Mouse (Mus musculus): Measurements from ENCODE around the gene Cst11. TPM values are rescaled to one million over a fixed set of nuclear protein-coding genes. Genes with fewer than 3 reads are reported as not detected.

The Cst11 gene
- polyA plus RNA-seq, 1 experiment: not detected

DNA sequence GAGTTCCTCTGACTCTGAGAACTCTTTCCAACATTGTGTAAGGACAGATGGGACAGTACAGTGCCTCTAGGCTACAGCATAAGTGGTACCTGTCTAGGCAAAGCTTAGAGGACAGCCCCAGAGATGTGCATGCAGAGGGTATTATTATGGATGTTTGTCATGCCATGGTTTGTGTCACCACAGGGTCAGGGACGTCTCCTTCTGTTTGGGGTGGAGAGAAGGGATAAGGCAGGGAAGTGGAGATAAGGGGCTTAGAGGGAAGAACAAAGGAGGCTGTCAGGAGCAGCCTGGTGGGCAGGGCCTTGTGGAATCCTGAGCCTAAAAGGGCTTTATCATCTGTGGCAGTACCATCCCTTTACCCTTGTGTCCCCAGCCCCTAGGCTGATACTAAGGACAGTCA lies 10.4 kb upstream of the Cst11 start, which contains the start of gene 8030411F24Rik:
TSS of gene 8030411F24Rik (plus strand) at position 301 of the 400 bp plus-strand sequence.
- TF ChIP-seq CTCF (IDR thresholded peaks at IDR 0.05; ENCODE audit: low read depth, low read length): no peak
- TF ChIP-seq EP300 (IDR thresholded peaks at IDR 0.05; ENCODE audit: insufficient read depth, low read depth, low read length): no peak
- no peak for TF ChIP-seq POLR2A (IDR thresholded peaks at IDR 0.05; ENCODE audit: insufficient read depth, low read length)
- H3K36me3 ChIP-seq (ENCODE audit: control insufficient read depth, insufficient read depth, low read length, poor library complexity, severe bottlenecking): no peaks in the 10 kb centered on the region
- H3K4me3 ChIP-seq (ENCODE audit: low read depth, low read length): no peak within 1 kb of the TSS
- no peaks in the 10 kb centered on the region for H3K27me3 ChIP-seq (ENCODE audit: control insufficient read depth, insufficient read depth, low read length, poor library complexity, severe bottlenecking)
- no peak within 1 kb of the TSS for H3K27ac ChIP-seq (ENCODE audit: insufficient read depth, low read length)
- H3K9ac ChIP-seq (ENCODE audit: low read depth, poor library complexity, severe bottlenecking): no peak within 1 kb of the TSS
- H3K9me3 ChIP-seq (replicated peaks; ENCODE audit: control insufficient read depth, insufficient read depth, low read length, poor library complexity, severe bottlenecking): no peaks in the 10 kb centered on the region
- H3K4me1 ChIP-seq (ENCODE audit: control insufficient read depth, insufficient read depth, low read length): no peaks in the 10 kb centered on the region

DNA sequence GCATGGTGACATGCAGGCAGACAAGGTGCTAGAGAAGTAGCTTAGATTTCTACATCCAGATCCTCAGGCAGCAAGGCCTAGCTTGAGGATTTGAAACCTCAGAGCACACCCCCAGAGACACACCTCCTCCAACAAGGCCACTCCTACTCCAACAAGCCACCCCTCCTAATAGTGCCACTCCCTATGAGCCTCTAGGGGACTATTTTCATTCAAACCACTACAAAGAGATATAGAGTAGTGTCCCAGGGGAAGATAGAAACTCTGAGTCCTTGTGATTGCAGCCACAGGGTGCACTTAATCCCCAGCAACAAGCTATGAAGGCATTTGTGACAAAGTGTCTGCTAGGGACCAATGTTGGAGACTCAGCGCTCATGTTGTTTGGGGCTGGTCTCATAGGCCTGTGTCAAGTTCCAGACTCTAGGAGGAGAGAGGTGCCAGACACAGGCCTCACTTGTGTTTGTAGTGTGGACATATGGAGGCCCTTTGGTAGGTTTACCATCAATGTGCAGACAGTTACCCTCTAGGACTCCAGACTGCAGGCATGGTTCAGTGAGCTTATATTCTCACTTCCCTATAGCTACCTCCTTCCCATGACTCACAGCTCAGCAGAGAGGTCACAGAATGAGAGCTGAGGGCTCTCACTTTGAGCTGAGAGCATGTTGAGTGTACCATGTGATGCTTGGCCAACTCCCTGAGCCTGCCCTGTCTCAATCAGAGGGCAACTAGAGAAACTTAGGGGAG lies 7.5 kb downstream of the Cst11 start:
- no peaks in the 10 kb centered on the region for H3K9me3 ChIP-seq (replicated peaks; ENCODE audit: control insufficient read depth, insufficient read depth, low read length, poor library complexity, severe bottlenecking)
- TF ChIP-seq CTCF (IDR thresholded peaks at IDR 0.05; ENCODE audit: low read depth, low read length): no peak
- TF ChIP-seq POLR2A (IDR thresholded peaks at IDR 0.05; ENCODE audit: insufficient read depth, low read length): no peak
- TF ChIP-seq EP300 (IDR thresholded peaks at IDR 0.05; ENCODE audit: insufficient read depth, low read depth, low read length): no peak

DNA sequence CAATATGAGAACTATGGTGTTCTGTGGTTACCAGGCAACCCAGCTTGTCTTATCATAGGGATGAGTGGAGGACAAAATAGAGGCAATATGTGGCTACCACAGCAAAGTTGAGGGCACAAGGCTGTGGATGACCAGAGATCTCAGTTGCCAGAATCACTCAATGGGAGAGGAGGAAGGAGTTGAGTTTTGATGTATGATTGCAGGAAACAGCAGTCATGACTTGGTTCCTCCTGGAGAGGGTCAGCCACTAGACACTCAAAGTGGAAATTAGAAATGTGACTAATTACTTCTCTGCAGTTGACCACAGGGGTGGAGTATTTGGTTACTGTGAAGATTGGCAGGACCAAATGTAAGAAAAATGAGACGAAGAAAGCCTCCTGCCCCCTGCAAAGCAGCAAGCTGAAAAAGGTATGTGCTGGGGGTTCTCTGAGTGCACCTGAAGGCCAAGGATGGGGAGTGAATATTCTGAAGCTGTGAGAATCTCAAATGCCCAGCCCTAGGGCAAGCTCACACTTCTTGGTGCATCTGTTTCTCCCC lies 16.9 kb downstream of the Cst11 start:
- TF ChIP-seq EP300 (IDR thresholded peaks at IDR 0.05; ENCODE audit: insufficient read depth, low read depth, low read length): no peak
- no peak for TF ChIP-seq CTCF (IDR thresholded peaks at IDR 0.05; ENCODE audit: low read depth, low read length)
- TF ChIP-seq POLR2A (IDR thresholded peaks at IDR 0.05; ENCODE audit: insufficient read depth, low read length): no peak
- H3K9me3 ChIP-seq (replicated peaks; ENCODE audit: control insufficient read depth, insufficient read depth, low read length, poor library complexity, severe bottlenecking): no peaks in the 10 kb centered on the region
- H3K4me1 ChIP-seq (ENCODE audit: control insufficient read depth, insufficient read depth, low read length): no peaks in the 10 kb centered on the region
- H3K27me3 ChIP-seq (ENCODE audit: control insufficient read depth, insufficient read depth, low read length, poor library complexity, severe bottlenecking): no peaks in the 10 kb centered on the region
- no peak overlapping the region for H3K4me3 ChIP-seq (ENCODE audit: low read depth, low read length)
- no peak overlapping the region for H3K9ac ChIP-seq (ENCODE audit: low read depth, poor library complexity, severe bottlenecking)
- no peak overlapping the region for H3K27ac ChIP-seq (ENCODE audit: insufficient read depth, low read length)
- H3K36me3 ChIP-seq (ENCODE audit: control insufficient read depth, insufficient read depth, low read length, poor library complexity, severe bottlenecking): no peaks in the 10 kb centered on the region

More for the DNA sequence above, 7.5 kb downstream of the Cst11 start:
- Histone ChIP-seq H3K4me1 (ENCODE audit: control insufficient read depth, insufficient read depth, low read length) (no peaks in the 10 kb centered on the region), H3K9ac (ENCODE audit: low read depth, poor library complexity, severe bottlenecking) (no peak overlapping the region), H3K36me3 (ENCODE audit: control insufficient read depth, insufficient read depth, low read length, poor library complexity, severe bottlenecking) (no peaks in the 10 kb centered on the region), H3K27ac (ENCODE audit: insufficient read depth, low read length) (no peak overlapping the region), H3K4me3 (ENCODE audit: low read depth, low read length) (no peak overlapping the region), H3K27me3 (ENCODE audit: control insufficient read depth, insufficient read depth, low read length, poor library complexity, severe bottlenecking) (no peaks in the 10 kb centered on the region)

DNA sequence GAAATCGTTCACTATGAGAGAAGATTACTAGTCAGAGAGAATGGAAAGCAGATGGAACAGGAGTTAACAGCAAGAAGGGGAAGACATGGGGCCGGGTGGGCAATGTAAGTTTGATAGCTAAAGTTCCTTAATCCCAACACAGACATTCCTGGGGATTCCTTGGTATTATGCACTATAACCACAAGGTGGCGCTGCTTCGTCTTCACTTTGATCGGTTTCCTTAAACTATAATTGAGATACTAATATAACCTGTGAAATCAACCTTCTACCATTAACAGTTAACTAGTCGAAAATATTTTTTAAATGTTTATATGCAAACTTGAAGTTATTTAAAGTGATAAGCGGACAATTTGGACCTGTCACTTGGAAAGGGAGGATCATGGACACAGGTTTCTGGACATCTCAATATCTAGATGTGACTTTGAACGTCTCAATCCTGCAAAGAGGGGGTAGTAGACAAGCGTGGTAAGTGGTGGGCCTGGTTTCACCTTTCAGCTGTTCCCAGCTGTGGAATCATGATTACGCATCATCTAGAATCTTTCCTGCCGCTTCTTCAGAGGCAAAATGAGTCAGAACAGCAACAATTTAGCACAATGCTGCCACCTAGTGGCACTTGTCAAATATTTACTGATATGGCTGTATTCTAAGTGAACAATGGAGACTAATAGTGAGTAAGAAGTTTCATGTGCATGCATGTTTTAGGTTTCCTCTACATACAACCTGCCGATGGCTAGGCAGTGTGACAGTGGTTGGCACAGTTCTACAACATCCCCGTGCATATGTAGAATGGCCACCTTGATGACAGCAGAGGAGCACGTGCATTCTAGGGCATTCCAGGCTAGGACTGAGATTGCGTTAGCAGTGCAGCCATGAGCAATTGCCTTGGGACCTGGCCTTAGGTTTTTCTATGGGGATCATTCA lies 19.1 kb downstream of the Cst11 start:
- Histone ChIP-seq H3K9me3 (replicated peaks; ENCODE audit: control insufficient read depth, insufficient read depth, low read length, poor library complexity, severe bottlenecking) (no peaks in the 10 kb centered on the region), H3K4me1 (ENCODE audit: control insufficient read depth, insufficient read depth, low read length) (no peaks in the 10 kb centered on the region), H3K4me3 (ENCODE audit: low read depth, low read length) (peak overlapping the region; percentile 38), H3K27me3 (ENCODE audit: control insufficient read depth, insufficient read depth, low read length, poor library complexity, severe bottlenecking) (no peaks in the 10 kb centered on the region), H3K27ac (ENCODE audit: insufficient read depth, low read length) (no peak overlapping the region), H3K36me3 (ENCODE audit: control insufficient read depth, insufficient read depth, low read length, poor library complexity, severe bottlenecking) (no peaks in the 10 kb centered on the region), H3K9ac (ENCODE audit: low read depth, poor library complexity, severe bottlenecking) (no peak overlapping the region)
- TF ChIP-seq EP300 (IDR thresholded peaks at IDR 0.05; ENCODE audit: insufficient read depth, low read depth, low read length) (no peak), CTCF (IDR thresholded peaks at IDR 0.05; ENCODE audit: low read depth, low read length) (no peak), POLR2A (IDR thresholded peaks at IDR 0.05; ENCODE audit: insufficient read depth, low read length) (no peak)

DNA sequence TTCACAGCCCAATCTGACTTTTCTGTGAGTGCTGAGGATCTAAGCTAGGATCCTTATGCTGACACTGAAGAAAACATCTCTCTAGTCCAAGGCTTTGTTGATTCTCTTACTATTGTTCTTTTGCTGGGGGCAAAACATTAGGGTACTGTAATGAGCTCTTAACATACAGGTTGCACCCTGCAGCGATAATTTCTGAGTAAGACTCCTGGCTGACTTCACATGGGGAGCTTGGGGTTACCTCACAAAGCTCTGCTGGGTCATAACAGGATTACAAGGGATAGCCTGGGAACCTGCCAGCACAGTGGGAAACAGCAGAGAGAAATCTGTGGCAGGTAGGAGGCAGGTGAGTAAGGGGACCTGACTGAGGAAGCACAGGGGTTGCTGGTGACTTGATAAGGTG lies 21.2 kb downstream of the Cst11 start, which contains the start of gene Cstl1:
TSS of gene Cstl1 (plus strand) at position 301 of the 400 bp plus-strand sequence.
- Histone ChIP-seq H3K36me3 (ENCODE audit: control insufficient read depth, insufficient read depth, low read length, poor library complexity, severe bottlenecking) (no peaks in the 10 kb centered on the region), H3K4me1 (ENCODE audit: control insufficient read depth, insufficient read depth, low read length) (no peaks in the 10 kb centered on the region), H3K27ac (ENCODE audit: insufficient read depth, low read length) (no peak within 1 kb of the TSS), H3K4me3 (ENCODE audit: low read depth, low read length) (no peak within 1 kb of the TSS), H3K27me3 (ENCODE audit: control insufficient read depth, insufficient read depth, low read length, poor library complexity, severe bottlenecking) (no peaks in the 10 kb centered on the region), H3K9ac (ENCODE audit: low read depth, poor library complexity, severe bottlenecking) (no peak within 1 kb of the TSS), H3K9me3 (replicated peaks; ENCODE audit: control insufficient read depth, insufficient read depth, low read length, poor library complexity, severe bottlenecking) (no peaks in the 10 kb centered on the region)
- TF ChIP-seq EP300 (IDR thresholded peaks at IDR 0.05; ENCODE audit: insufficient read depth, low read depth, low read length) (no peak), CTCF (IDR thresholded peaks at IDR 0.05; ENCODE audit: low read depth, low read length) (no peak), POLR2A (IDR thresholded peaks at IDR 0.05; ENCODE audit: insufficient read depth, low read length) (no peak)

All from ES-Bruce4 (cell line).